Mouse (Mus musculus): Measurements from ENCODE around the gene Unc50.

Gene Unc50

GRCm38 (mm10) chr1:37429366-37430296, at the start of gene Unc50, which contains the start of gene Coa5:
Unc50 (plus strand) TSS chr1:37430139.
Coa5 (minus strand) TSS chr1:37430103.
- DNase-seq (ENCODE audit: low read depth in 1 of 2, low spot score in 2 of 2), result peak; percentile 83 to 87

- no peak for DNase-seq (ENCODE audit: low read depth in 1 of 2, low spot score in 2 of 2)
Measured at GRCm38 (mm10) chr1:37380913-37381312, 49.0 kb upstream of the Unc50 start.

DNA sequence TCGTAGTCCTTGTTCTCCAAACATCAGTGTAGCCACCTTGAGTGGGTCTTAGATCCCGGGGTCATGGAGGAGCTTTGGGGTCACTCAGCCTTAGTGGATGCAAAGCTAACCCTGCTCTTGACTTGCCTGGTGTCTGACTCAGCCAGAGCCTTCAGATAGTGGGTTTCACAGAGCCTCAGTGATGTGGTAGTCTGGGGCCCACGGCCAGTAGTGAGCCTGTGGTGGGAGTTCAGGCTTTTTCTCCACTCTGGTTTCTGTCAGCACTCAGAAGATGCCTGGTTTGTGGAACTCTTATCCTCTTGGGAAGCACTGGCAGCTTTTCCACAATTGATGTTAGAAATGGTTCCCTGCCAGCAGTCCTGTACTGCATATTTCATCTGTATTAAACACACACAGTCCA, 45.6 kb upstream of the Unc50 start:
- DNase-seq (ENCODE audit: low read depth in 1 of 2, low spot score in 2 of 2), result no peak

- DNase-seq (ENCODE audit: low read depth in 1 of 2, low spot score in 2 of 2), result no peak
Measured at GRCm38 (mm10) chr1:37386448-37386971, 43.4 kb upstream of the Unc50 start.

GRCm38 (mm10) chr1:37393174-37393573, 36.8 kb upstream of the Unc50 start:
- no peak for DNase-seq (ENCODE audit: low read depth in 1 of 2, low spot score in 2 of 2)

- DNase-seq (ENCODE audit: low read depth in 1 of 2, low spot score in 2 of 2), result no peak
Measured at GRCm38 (mm10) chr1:37396481-37396880, 33.5 kb upstream of the Unc50 start.

DNA sequence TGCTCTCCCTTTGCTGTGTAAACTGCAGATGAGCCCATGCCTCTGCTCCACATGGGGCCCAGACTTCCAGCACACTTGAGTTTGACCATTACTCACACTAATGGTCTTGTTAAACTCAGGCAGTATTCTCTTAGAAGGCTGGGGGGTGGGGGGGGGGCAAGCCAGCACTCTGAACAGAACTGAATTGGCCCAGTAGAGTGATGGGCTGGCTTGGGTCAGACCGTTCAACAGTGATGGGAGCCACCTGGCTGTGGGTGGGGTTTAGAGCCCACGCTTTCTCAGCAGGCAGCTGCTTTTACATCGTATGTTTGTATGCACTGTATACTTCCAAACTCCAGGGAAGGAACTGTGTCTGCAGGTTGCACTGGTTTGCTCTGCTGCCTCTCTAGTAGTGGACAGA, 31.0 kb upstream of the Unc50 start:
- no peak for DNase-seq (ENCODE audit: low read depth in 1 of 2, low spot score in 2 of 2)

GRCm38 (mm10) chr1:37399734-37400133, 30.2 kb upstream of the Unc50 start:
- no peak for DNase-seq (ENCODE audit: low read depth in 1 of 2, low spot score in 2 of 2)

DNA sequence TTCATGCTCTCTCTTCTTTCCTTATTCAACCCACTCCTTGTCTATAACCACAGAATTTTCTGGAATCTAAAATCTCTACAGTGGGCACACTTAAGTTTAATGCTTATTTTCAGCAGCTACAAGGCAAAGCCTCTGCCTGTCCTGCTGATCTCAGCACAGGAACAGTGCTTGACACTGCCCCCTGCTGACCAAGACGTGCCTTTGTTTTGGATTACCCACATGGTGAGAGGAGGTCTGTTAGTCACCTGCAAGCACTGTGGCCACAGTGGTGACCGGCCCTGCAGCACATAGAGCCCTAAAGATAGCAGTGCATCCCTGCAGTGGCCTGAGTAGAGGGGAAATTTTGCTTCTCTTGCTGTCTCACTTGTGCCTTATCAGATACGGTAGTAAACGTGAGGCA, 28.3 kb upstream of the Unc50 start:
- peak in 1 of 2 experiments; percentile 27 for DNase-seq (ENCODE audit: low read depth in 1 of 2, low spot score in 2 of 2)

DNA sequence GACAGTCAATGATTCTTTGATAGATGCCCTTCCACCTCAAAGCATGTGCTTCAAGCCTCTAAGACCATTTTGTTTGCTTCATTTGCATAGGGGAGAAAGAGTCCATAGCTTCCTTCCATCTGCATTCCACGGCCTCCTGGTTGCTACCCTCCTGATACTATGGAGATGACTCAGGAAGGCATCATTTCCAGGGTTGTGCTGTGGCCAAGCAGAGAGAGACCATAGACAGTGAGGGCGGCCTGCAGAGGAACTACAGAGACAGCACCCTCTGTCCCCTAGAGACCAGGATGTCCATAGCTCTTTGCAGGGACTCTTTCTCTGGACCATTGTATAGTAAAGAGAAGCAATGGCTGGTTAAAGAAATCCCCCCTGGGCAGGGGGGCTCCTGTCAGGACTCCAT, 24.8 kb upstream of the Unc50 start:
- no peak for DNase-seq (ENCODE audit: low read depth in 1 of 2, low spot score in 2 of 2)

GRCm38 (mm10) chr1:37407228-37407627, 22.7 kb upstream of the Unc50 start:
- DNase-seq (ENCODE audit: low read depth in 1 of 2, low spot score in 2 of 2), result no peak

DNA sequence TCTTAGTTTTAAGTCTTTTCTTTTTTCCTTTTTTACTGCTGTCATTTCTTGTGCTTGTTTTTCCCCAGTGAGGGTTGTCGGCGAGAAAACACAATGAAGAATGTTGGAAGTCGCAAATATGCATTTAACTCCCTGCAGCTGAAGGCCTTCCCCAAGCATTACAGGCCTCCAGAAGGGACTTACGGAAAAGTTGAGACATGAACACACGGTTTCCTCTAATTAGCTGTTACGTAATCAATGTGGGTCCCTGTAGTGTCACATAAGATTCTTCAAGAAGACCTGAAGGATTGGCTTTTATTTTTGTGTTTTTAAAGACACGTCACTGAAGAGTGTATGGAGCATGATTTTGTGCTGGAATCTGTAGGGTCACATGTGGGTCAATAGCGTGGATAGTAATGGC, 21.9 kb upstream of the Unc50 start:
- no peak for DNase-seq (ENCODE audit: low read depth in 1 of 2, low spot score in 2 of 2)

DNA sequence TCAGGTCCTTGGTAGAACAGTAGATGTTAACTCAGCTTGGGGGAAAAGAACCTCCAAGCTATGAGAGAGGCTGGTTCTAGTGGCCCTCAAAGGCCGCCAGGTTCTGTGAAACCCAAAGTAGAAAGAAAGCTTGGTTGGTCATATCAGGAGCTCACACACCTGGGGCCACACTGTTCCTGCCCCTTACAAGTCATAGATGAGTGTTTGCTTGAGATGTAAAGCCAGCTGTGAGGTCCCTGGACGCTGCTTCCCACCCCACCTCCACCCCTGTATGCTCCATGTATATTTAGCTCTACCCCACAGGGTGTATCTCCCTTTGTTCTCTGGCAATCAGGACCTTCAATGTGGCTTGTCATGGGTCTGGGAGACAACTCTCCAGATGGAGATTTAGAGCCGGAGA, 21.3 kb upstream of the Unc50 start:
- DNase-seq (ENCODE audit: low read depth in 1 of 2, low spot score in 2 of 2), result no peak

DNA sequence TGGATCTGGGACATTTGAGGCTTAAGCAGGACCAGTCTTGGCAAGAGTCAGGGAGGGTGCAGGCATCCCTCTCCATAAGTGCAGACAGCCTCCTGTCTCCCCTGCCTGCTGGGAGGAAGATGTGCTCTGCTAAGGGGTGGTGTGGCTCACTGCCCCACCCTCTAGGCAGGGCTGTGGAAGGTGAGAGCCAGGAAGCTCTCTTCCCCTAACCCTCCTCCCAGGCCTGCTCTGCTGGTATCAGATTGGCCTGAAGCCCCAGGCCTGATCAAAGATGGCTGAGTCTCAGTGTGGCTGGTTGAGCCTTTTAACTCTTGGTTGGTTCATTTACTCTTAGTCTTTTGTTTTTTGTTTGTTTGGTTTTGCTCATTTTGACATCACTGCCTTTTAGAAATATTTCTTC, 20.3 kb upstream of the Unc50 start:
- no peak for DNase-seq (ENCODE audit: low read depth in 1 of 2, low spot score in 2 of 2)

DNA sequence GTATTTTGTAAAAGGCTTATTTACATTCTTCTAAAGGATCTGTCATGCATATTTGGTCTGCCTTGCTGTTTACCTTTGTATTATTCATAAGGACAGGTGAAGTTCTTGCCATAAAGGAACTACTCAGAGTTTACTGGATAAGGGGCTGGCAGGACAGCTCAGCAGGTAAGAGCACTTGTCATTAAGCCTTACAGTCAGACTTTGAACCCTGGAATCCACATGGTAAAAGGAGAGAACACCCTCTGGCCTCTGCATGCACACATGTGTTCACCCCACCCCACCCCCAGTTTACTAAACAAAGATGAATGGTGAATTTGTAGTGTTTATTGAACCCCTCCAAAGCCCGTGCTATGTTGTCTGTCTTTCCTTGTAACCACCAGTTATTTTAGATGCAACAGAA, 14.5 kb upstream of the Unc50 start:
- no peak for DNase-seq (ENCODE audit: low read depth in 1 of 2, low spot score in 2 of 2)

DNA sequence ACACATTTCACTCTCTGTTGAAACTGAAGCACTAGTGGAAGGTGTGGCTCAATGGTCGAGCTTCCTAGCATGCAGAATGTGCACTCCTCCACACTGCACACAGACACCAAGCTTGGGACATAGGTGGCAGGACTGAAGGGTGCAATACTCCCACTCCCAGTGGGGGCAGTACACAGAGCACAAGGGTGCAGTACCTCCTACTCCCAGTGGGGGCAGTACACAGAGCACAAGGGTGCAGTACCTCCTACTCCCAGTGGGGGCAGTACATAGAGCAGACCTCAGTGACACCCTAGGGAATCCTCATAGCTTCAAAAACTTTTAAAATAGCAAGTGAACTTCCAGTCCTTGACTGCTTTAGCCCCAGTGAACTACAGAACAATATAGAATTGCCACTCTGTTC, 10.5 kb upstream of the Unc50 start:
- DNase-seq (ENCODE audit: low read depth in 1 of 2, low spot score in 2 of 2), result peak; percentile 72 to 85

DNA sequence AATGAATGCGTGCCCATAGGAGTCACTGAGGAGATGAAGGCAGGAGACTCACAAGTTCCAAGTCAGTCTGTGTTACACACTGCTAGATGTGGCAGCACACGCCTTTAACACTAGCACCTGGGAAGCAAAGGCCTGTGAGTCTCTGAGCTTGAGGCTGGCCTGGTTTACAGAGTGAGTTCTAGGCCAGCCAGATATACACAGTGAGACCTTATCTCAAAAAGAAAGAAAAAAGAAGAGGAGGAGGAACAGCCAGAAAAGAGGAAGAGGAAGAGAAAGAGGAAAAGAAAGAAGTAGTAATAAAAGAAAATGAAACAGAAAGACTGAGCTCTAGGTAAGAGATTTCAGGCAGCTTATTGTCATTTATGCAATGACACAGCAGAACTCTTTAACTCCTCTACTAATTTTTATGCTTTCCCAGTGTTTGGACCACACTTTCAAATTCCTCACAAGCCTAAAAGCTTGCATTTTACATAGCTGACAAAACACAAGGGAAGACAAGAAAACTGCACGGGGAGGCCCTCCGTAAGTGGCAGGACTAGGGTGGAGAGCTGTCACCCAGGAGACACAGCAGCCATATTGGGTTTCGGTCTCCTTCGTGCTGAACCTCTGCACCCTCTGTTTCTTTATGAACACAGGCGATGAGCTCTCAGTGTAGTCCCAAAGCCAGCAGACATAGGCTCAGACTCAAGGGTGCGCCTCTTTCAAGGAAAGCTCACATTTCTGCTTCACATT, 2.6 kb upstream of the Unc50 start:
- DNase-seq (ENCODE audit: low read depth in 1 of 2, low spot score in 2 of 2), result no peak

DNA sequence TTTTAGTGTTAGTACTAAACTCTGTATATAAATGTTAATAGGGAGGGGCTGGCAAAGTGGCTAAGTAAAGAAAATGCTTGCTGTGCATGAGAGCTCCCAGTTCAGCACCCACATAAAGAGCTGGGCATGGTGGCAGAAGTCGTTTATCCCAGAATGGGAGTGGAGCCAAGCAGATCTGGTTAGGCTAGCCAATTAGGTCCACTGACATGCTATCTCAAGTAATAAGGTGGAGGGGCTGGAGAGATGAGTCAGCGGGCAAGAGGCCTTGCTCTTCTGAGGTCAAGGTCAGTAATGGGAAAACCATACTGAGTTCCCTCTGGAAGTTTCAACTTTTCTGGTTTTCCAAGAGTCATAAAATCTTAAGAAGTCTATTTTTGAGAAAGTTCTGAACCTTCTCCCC, 1.0 kb upstream of the Unc50 start:
- no peak for DNase-seq (ENCODE audit: low read depth in 1 of 2, low spot score in 2 of 2)

- DNase-seq (ENCODE audit: low read depth in 1 of 2, low spot score in 2 of 2), result no peak
Measured at GRCm38 (mm10) chr1:37430297-37430840, 430 bp downstream of the Unc50 start.

DNA sequence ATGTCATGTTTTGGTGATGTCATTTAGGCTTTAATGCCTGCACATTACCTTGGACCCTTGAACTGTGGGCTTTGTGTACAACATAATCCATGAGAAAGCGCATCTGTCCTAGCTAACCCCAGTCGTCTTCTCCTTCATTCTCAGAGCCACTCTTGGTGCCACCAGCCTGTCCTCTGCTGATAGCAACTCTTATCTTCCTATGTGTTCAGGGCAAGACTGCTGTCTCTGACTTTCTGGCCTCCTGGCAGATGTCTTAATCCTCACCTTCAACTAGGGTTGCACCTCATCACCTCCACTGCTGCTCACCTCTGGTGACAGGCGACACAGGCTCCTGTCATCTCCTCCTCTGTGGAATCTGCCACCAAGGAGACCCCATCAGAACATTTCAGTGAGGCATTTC, 6.5 kb downstream of the Unc50 start:
- no peak for DNase-seq (ENCODE audit: low read depth in 1 of 2, low spot score in 2 of 2)

Measured in monocyte, adult 2 months (primary cell).